Mouse (Mus musculus): ENCODE data around the gene Plekha6.

DNA sequence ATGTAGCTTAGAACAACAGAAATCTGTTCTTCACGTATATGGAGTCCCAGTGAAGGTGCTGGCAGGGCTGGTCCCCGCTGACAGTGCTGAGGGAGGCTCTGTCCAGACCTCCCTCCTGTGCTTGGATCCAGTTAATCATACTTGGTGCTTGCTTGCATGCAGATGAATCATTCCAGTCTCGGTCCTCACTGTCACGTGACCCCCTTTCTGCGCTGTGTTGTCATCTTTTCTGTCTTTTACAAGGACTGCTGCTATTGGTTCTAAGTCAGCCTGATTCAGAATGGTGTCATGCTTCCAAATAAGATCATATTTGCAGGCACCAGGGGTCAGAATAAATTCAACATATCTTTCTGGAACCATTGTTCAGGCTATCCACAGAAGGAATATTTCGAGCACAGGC lies 127.9 kb downstream of the Plekha6 start:
- TF ChIP-seq CTCF (IDR thresholded peaks at IDR 0.05; ENCODE audit: control insufficient read depth, insufficient read depth, insufficient replicate concordance, low read depth, low read length): no peak
- no peak for TF ChIP-seq POLR2A (IDR thresholded peaks at IDR 0.05; ENCODE audit: control insufficient read depth, low read depth, low read length)

Measured in testis, adult 2 months (tissue).